Mouse (Mus musculus) heart, embryonic 16.5 days (tissue): ENCODE results near the gene Gm7137. TPM values are rescaled to one million over a fixed set of nuclear protein-coding genes. Genes with fewer than 3 reads are reported as not detected.
"Not testable (repeated sequence)": the region's sequence is repeated elsewhere in the genome, so short reads cannot be mapped to it uniquely, and the experiment has no call there.

Experiments
- ATAC-seq: fragments of 200-750 bp; cut with Nextera tagmentation; replicated peaks from 2 replicates; pipeline ENCODE4 v1.8.0; 2017; ENCODE audit warnings: moderate number of reproducible peaks; ENCODE audit not compliant: insufficient read depth, low FRiP score; ENCODE audit errors: extremely low read depth
- H3K27ac ChIP-seq: fragments of 300-500 bp; sonication (generic); 2 replicates; pipeline ENCODE4 v1.5.1; 2014; ENCODE audit warnings: mild to moderate bottlenecking, low read length, control low read depth, moderate library complexity
- H3K27me3 ChIP-seq: fragments of 300-500 bp; sonication (generic); 2 replicates; pipeline ENCODE4 v1.6.1; 2014; ENCODE audit warnings: low read length, mixed read lengths; ENCODE audit not compliant: control insufficient read depth, insufficient read depth
- H3K36me3 ChIP-seq: fragments of 300-500 bp; sonication (generic); 2 replicates; pipeline ENCODE4 v1.6.1; 2014; ENCODE audit not compliant: control insufficient read depth, insufficient read depth
- H3K4me1 ChIP-seq: fragments of 300-500 bp; sonication (generic); 2 replicates; pipeline ENCODE4 v1.6.1; 2014; ENCODE audit warnings: low read length, mixed read lengths; ENCODE audit not compliant: control insufficient read depth, insufficient read depth
- H3K4me2 ChIP-seq: fragments of 300-500 bp; sonication (generic); 2 replicates; pipeline ENCODE4 v1.6.1; 2014; ENCODE audit warnings: low read depth, mild to moderate bottlenecking, control low read depth, low read length
- H3K4me3 ChIP-seq: fragments of 300-500 bp; sonication (generic); 2 replicates; pipeline ENCODE4 v1.5.1; 2014; ENCODE audit warnings: mild to moderate bottlenecking, control low read depth, low read length
- H3K9ac ChIP-seq: fragments of 300-500 bp; sonication (generic); 2 replicates; pipeline ENCODE4 v1.6.1; 2014; ENCODE audit warnings: low read length, control low read depth
- H3K9me3 ChIP-seq: fragments of 300-500 bp; sonication (generic); replicated peaks from 2 replicates; pipeline ENCODE4 v1.6.1; 2016; ENCODE audit warnings: low read length; ENCODE audit not compliant: control insufficient read depth
- WGBS: fragments of 180-500 bp; shearing (Covaris S2); extraction: QIAGEN DNeasy Blood & Tissue Kit; methylation state at CpG from one replicate; pipeline ENCODE4 v1.1.7; 2014; 5-methylcytosine and 5-hydroxymethylcytosine counted together
- polyA plus RNA-seq: library from polyadenylated mRNA; unstranded; fragments of >200 nt; fragmentation: Nextera tagmentation; extraction: Ambion mirVana; gene quantifications from 2 replicates; pipeline ENCODE4 v1.2.1, GENCODE M21; 2015

Gene Gm7137
- polyA plus RNA-seq, 1 experiment from 2014 or later: not detected

DNA sequence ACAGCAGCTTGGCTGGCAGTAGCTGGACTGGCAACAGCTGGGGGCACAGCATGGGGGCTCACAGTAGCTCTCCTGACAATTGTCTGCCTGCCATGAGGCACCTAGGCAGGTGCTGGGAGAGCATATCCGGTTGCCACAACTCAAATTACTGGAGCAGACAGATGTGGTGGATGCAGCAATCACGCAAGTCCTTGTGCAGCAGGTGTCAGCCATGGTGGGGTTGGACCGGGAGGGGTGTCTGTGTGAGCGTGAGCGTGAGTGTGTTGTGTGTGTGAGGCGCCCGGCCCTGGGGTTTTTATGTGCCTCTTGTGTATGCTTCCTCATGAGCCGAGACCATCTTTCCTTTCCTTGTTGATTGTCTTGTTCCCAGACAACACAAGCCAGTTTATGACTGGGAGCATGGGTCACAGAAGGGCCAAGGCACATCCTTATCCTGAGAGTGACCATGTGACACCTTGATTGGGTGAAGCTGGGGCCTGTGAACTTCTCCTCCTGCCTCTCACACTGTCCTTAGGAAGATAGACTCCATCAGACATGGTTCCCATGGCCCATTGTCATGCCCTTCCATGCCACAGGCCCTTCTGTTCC, 11.0 kb upstream of the Gm7137 start, which contains the start of gene Gm19668:
Gm19668 (minus strand) TSS at position 213 of the 588 bp plus-strand sequence.
- ATAC-seq: no peak
- H3K36me3 ChIP-seq: no peaks in the 10 kb centered on the region
- no peaks in the 10 kb centered on the region for H3K9me3 ChIP-seq
- WGBS: 65% methylated on average over 8 of the region's 8 CpGs
- no peak within 1 kb of the TSS for H3K9ac ChIP-seq
- peaks cover 6% of the 10 kb centered on the region for H3K4me1 ChIP-seq
- no peaks in the 10 kb centered on the region for H3K27me3 ChIP-seq
- no peak within 1 kb of the TSS for H3K4me2 ChIP-seq
- H3K4me3 ChIP-seq: no peak within 1 kb of the TSS
- peak within 1 kb of the TSS; percentile 17 for H3K27ac ChIP-seq

DNA sequence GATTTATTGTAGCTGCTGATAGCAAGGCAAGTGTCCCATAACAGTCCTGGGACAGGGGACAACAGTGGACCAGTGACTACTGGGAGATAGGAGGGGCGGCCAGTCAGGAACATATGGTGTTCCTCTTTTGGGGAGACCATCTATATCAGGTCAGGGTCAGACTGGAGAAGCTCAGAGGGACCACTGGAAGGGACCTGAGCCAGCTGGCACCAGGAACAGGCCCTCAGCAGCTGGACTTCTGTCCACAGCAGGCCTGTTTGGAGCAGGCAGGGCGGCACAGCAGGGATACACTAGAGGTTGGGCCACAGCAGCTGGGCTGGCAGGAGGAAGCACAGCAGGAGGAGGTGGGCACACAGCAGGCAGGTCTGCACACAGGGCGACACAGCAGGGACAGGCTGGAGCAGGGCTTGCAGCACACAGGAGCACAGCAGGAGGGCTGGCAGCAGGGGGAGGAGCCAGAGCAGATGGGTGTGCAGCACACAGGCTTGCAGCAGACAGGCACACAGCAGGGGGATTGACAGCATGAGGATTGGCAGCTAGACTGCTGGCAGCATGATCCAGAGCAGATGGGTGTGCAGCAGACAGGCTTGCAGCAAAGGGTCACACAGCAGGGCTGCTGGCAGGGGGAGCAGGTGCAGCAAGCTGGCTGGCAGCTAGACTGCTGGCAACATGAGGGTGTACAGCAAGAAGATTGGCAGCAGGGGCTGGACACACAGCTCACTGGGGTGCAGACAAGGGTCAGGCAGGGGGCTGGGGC, 10.3 kb upstream of the Gm7137 start:
- H3K4me1 ChIP-seq, H3K9me3 ChIP-seq, H3K9ac ChIP-seq, H3K36me3 ChIP-seq, ATAC-seq, H3K4me3 ChIP-seq, H3K4me2 ChIP-seq, H3K27me3 ChIP-seq: not testable (repeated sequence)
- 30% methylated on average over 3 of the region's 3 CpGs for WGBS
- H3K27ac ChIP-seq: peak overlapping the region; percentile 17

DNA sequence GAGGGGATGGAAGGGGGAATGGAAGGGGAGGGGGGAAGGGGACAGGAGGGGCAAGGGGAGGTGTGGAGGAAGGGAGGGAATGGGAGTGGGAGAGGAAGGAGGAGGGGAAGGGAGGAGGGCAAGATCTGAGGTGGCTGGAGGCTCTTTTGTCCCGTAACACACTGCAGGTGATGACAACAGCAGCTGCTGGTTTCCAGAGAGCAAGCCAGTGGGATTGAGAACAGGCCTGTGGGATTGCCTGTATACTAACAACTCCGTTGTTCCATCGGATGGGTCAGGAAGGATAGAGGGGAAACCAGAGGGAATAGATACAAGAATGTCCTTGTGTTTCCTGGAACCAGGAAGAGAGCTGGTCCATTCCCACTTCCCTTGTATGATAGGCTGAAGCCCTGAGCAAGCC, 9.7 kb upstream of the Gm7137 start:
- H3K4me2 ChIP-seq: no peak overlapping the region
- no peaks in the 10 kb centered on the region for H3K9me3 ChIP-seq
- no peaks in the 10 kb centered on the region for H3K36me3 ChIP-seq
- H3K4me1 ChIP-seq: peaks cover 6% of the 10 kb centered on the region
- WGBS: 6% methylated on average over 3 of the region's 3 CpGs
- H3K27ac ChIP-seq: peak overlapping the region; percentile 17
- ATAC-seq: peak; percentile 56; the same call in 1 of the 2 replicates
- no peak overlapping the region for H3K9ac ChIP-seq
- no peak overlapping the region for H3K4me3 ChIP-seq
- H3K27me3 ChIP-seq: no peaks in the 10 kb centered on the region

DNA sequence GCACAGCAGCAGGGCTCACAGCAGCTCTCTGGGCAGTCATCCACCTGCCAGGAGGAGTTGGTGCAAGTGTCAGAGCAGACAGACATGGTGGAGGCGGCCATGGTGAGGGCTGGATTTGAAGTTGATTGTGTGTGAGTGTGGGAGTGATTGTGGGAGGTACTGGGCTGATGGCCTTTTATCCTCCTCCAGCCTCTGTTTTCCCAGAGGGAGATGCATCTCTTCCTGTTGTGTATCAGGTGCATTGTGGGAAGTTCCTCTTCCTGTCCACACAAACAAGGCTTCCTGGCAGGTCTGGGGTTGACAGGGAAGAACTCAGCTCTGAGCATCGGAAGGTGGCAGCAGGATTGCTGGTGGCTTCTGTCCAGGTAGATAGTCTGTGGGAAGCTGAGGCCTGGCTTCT, 7.0 kb upstream of the Gm7137 start, which contains the start of gene Gm9639:
Gm9639 (minus strand) TSS at position 101 of the 400 bp plus-strand sequence.
- H3K27ac ChIP-seq: no peak within 1 kb of the TSS
- H3K27me3 ChIP-seq: no peaks in the 10 kb centered on the region
- WGBS: 51% methylated on average over 2 of the region's 2 CpGs
- H3K4me1 ChIP-seq: peaks cover 6% of the 10 kb centered on the region
- H3K4me3 ChIP-seq: no peak within 1 kb of the TSS
- ATAC-seq: no peak
- no peaks in the 10 kb centered on the region for H3K36me3 ChIP-seq
- no peak within 1 kb of the TSS for H3K9ac ChIP-seq
- H3K4me2 ChIP-seq: no peak within 1 kb of the TSS
- no peaks in the 10 kb centered on the region for H3K9me3 ChIP-seq

DNA sequence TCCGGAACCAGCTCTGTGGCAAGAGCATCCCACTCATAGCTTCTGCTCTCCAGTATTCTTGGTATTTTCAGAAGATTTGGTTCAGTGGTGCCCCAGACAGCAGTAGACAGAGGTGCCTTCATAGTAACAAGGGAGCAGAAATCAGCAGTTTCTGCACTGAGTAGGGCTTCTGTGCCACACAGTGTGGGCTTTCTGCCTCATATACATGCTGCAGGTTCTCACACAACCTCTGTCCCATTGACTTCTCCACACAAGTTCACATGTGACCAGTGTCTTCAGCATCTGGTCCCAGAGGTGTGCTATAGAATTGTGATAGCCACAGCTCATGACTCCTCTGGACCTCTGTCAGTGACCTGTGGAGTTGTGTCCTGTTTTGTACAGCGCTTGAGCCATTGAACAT, 621 bp upstream of the Gm7137 start:
- Histone ChIP-seq H3K27ac (no peak overlapping the region), H3K4me3 (no peak overlapping the region), H3K4me2 (no peak overlapping the region), H3K9ac (no peak overlapping the region), H3K27me3 (no peaks in the 10 kb centered on the region), H3K36me3 (no peaks in the 10 kb centered on the region), H3K9me3 (no peaks in the 10 kb centered on the region), H3K4me1 (no peaks in the 10 kb centered on the region)
- 81% methylated on average over 2 of the region's 2 CpGs for WGBS
- no peak for ATAC-seq

DNA sequence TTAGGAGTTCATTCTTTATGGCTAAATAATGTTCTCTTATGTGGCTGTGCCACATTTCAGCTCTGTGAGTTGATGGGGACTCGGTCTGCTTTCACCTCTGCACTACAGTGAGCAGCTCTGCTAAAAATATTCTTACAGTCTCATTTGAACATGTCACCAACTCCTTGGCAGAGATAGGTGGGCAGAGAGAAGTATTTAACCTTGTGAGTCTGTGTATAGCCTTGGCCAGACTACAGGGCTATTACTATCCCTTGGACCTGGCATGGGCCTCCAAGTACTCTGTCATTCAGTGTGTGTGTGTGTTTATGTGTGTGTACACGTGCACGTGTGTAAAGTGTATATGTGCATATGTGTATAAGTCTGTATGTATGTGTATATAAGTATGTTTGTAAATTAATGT, 4.6 kb downstream of the Gm7137 start:
- H3K9me3 ChIP-seq, H3K4me1 ChIP-seq, H3K36me3 ChIP-seq, H3K9ac ChIP-seq, H3K27ac ChIP-seq, H3K4me2 ChIP-seq, H3K4me3 ChIP-seq, H3K27me3 ChIP-seq: not testable (repeated sequence)
- WGBS: 45% methylated on average over 1 of the region's 3 CpGs
- peak; percentile 73 for ATAC-seq

DNA sequence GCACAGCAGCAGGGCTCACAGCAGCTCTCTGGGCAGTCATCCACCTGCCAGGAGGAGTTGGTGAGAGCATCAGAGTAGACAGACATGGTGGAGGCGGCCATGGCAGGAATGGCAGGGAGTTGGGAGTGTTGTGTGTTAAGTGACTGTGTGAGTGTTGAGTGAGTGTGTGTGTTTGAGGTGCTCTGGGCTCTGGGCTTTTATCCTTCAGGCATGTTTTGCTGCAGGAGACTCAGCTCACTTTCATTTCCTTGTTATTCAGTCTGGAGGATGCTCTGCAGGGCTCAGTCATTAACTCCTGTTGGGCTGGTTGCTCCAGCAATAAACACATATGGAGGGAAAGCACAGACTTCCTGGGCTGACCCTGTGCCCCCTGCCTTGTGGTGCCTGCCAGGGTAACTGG, 5.6 kb downstream of the Gm7137 start, which contains the start of gene Gm3250:
Gm3250 (minus strand) TSS at position 101 of the 400 bp plus-strand sequence.
- not testable (repeated sequence) for H3K27me3 ChIP-seq, ATAC-seq, H3K36me3 ChIP-seq, H3K9ac ChIP-seq, H3K4me2 ChIP-seq, H3K27ac ChIP-seq, H3K4me1 ChIP-seq, H3K4me3 ChIP-seq, H3K9me3 ChIP-seq
- 50% methylated on average over 1 of the region's 1 CpGs for WGBS

DNA sequence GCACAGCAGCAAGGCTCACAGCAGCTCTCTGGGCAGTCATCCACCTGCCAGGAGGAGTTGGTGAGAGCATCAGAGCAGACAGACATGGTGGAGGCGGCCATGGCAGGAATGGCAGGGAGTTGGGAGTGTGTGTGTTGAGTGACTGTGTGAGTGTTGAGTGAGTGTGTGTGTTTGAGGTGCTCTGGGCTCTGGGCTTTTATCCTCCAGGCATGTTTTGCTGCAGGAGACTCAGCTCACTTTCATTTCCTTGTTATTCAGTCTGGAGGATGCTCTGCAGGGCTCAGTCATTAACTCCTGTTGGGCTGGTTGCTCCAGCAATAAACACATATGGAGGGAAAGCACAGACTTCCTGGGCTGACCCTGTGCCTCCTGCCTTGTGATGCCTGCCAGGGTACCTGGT, 11.2 kb downstream of the Gm7137 start, which contains the start of gene Gm7138:
Gm7138 (minus strand) TSS at position 101 of the 400 bp plus-strand sequence.
- WGBS: 17% methylated on average over 1 of the region's 1 CpGs
- not testable (repeated sequence) for H3K4me3 ChIP-seq, H3K36me3 ChIP-seq, ATAC-seq, H3K4me2 ChIP-seq, H3K9me3 ChIP-seq, H3K4me1 ChIP-seq, H3K9ac ChIP-seq, H3K27me3 ChIP-seq, H3K27ac ChIP-seq

DNA sequence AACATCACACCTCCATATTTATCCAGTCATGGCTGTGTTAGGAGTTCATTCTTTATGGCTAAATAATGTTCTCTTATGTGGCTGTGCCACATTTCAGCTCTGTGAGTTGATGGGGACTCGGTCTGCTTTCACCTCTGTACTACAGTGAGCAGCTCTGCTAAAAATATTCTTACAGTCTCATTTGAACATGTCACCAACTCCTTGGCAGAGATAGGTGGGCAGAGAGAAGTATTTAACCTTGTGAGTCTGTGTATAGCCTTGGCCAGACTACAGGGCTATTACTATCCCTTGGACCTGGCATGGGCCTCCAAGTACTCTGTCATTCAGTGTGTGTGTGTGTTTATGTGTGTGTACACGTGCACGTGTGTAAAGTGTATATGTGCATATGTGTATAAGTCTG, 15.9 kb downstream of the Gm7137 start:
- H3K27ac ChIP-seq, H3K4me2 ChIP-seq, H3K4me3 ChIP-seq, H3K9ac ChIP-seq, H3K27me3 ChIP-seq, H3K9me3 ChIP-seq, H3K36me3 ChIP-seq, H3K4me1 ChIP-seq: not testable (repeated sequence)
- peak; percentile 41; the same call in 1 of the 2 replicates for ATAC-seq
- 40% methylated on average over 1 of the region's 3 CpGs for WGBS
